Mouse (Mus musculus) olfactory bulb, adult 2 months (tissue): ENCODE data around the gene Ntmt1.

Source experiments
- CTCF ChIP-seq: fragments of 200-500 bp; IDR thresholded peaks from 2 replicates; pipeline ENCODE4 v1.5.1; 2012; ENCODE audit warnings: low read depth, mild to moderate bottlenecking, low read length, moderate library complexity; ENCODE audit not compliant: insufficient read depth
- POLR2A ChIP-seq: fragments of 200-500 bp; IDR thresholded peaks from 2 replicates; pipeline ENCODE4 v1.6.1; 2012; ENCODE audit warnings: mild to moderate bottlenecking, low read depth, low read length, moderate library complexity; ENCODE audit not compliant: insufficient read depth

DNA sequence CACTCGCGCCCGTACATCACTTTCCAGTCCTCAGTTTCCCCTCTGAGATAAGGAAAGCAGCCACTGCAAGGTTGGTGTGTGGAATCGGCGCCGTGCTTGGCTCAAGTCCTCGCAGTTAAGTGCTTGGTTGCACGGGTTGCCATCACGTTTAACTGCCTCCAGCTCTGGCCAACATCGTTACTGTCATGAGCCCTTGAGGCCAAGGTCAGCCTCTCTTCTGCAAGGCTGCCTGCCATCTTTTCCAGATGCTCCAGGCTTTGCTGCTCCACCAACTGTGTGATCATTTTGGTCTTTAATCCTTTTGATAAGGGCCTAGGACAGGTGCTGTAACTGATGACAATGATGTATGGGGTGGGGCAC lies 650 bp downstream of the Ntmt1 start:
- no peak for TF ChIP-seq POLR2A
- TF ChIP-seq CTCF, result no peak
